Mouse (Mus musculus) CH12.LX (cell line): ENCODE data around the gene Ebf4. TPM values are rescaled to one million over a fixed set of nuclear protein-coding genes. Genes with fewer than 3 reads are reported as not detected.

ENCODE experiments used
- DNase-seq: peaks from one replicate; pipeline ENCODE4 v3.0.0-alpha.2; 2013; ENCODE audit errors: extremely low read depth
- H3K27ac ChIP-seq: 2 replicates; pipeline ENCODE4 v1.5.1; 2012; ENCODE audit warnings: low read depth, mild to moderate bottlenecking, control low read depth, moderate library complexity; ENCODE audit not compliant: insufficient read depth
- H3K27me3 ChIP-seq: replicated peaks from 2 replicates; pipeline ENCODE3; 2012; ENCODE audit warnings: inconsistent platforms
- H3K36me3 ChIP-seq, 2 experiments: replicated peaks in 1 of 2; 2 replicates each; pipeline versions ENCODE3 to v1.6.1; 2012; ENCODE audit warnings: inconsistent platforms in 1 of 2, low read length in 1 of 2, mild to moderate bottlenecking in 1 of 2, mixed read lengths in 1 of 2, moderate library complexity in 1 of 2; ENCODE audit not compliant: control insufficient read depth in 1 of 2, insufficient read depth in 1 of 2
- H3K4me1 ChIP-seq, 2 experiments: 2 replicates each; pipeline ENCODE4 v1.6.1; 2012; ENCODE audit warnings: inconsistent platforms in 1 of 2, moderate library complexity in 1 of 2; ENCODE audit not compliant: insufficient read depth in 2 of 2, control insufficient read depth in 1 of 2
- H3K4me2 ChIP-seq: 2 replicates; pipeline ENCODE4 v1.6.1; 2012; ENCODE audit warnings: low read depth, mild to moderate bottlenecking, control low read depth; ENCODE audit not compliant: poor library complexity, insufficient read depth, severe bottlenecking
- H3K4me3 ChIP-seq, 3 experiments: fragments of 150-350 bp in 1 of 3; sonication (generic) in 1 of 3; replicated peaks in 1 of 3; 2 replicates each; pipeline versions ENCODE3 to v1.5.1; 2011 to 2012; ENCODE audit warnings: low read depth in 2 of 3, low read length in 2 of 3, mild to moderate bottlenecking in 2 of 3, moderate library complexity in 2 of 3, control low read depth in 1 of 3, improper control_type of control experiment in 1 of 3, inconsistent platforms in 1 of 3, mixed read lengths in 1 of 3; ENCODE audit not compliant: poor library complexity in 1 of 3
- H3K79me2 ChIP-seq: replicated peaks from 2 replicates; pipeline ENCODE4 v1.6.1; 2012; ENCODE audit warnings: mild to moderate bottlenecking, moderate library complexity; ENCODE audit not compliant: control insufficient read depth, poor library complexity, insufficient read depth, severe bottlenecking; ENCODE audit errors: extremely low read depth
- H3K9ac ChIP-seq: 2 replicates; pipeline ENCODE4 v1.6.1; 2012; ENCODE audit warnings: low read depth, mild to moderate bottlenecking, control low read depth, moderate library complexity; ENCODE audit not compliant: insufficient read depth
- H3K9me3 ChIP-seq: replicated peaks from 2 replicates; pipeline ENCODE3; 2012; ENCODE audit warnings: low read length, inconsistent platforms, mixed read lengths
- BHLHE40 ChIP-seq: IDR thresholded peaks from 2 replicates; pipeline ENCODE4 v1.6.1; 2011; ENCODE audit warnings: mild to moderate bottlenecking, low read depth, low read length, improper control_type of control experiment
- CHD1 ChIP-seq: IDR thresholded peaks from 2 replicates; pipeline ENCODE4 v1.6.1; 2012; ENCODE audit warnings: low read depth, low read length, improper control_type of control experiment, inconsistent platforms
- CHD2 ChIP-seq: IDR thresholded peaks from 2 replicates; pipeline ENCODE4 v1.6.1; 2011; ENCODE audit warnings: low read length, improper control_type of control experiment
- CTCF ChIP-seq, 2 experiments: IDR thresholded peaks in 1 of 2; conservative IDR thresholded peaks in 1 of 2; 2 replicates each; pipeline ENCODE4 v1.5.1; 2011 to 2012; ENCODE audit warnings: low read depth in 2 of 2, low read length in 2 of 2, improper control_type of control experiment in 1 of 2, inconsistent platforms in 1 of 2, mild to moderate bottlenecking in 1 of 2, moderate library complexity in 1 of 2
- E2F4 ChIP-seq: IDR thresholded peaks from 2 replicates; pipeline ENCODE4 v1.6.1; 2011; ENCODE audit warnings: low read depth, low read length, improper control_type of control experiment; ENCODE audit not compliant: insufficient replicate concordance
- ELF1 ChIP-seq: IDR thresholded peaks from 2 replicates; pipeline ENCODE4 v1.6.1; 2014; ENCODE audit warnings: low read depth, mild to moderate bottlenecking, inconsistent platforms, low read length, improper control_type of control experiment
- ETS1 ChIP-seq: conservative IDR thresholded peaks from 2 replicates; pipeline ENCODE4 v1.6.1; 2012; ENCODE audit warnings: low read depth, mild to moderate bottlenecking, inconsistent platforms, low read length, improper control_type of control experiment, moderate library complexity
- GABPA ChIP-seq: IDR thresholded peaks from 2 replicates; pipeline ENCODE4 v1.6.1; 2012; ENCODE audit warnings: low read depth, low read length, improper control_type of control experiment, inconsistent platforms; ENCODE audit not compliant: insufficient replicate concordance
- HCFC1 ChIP-seq: IDR thresholded peaks from 2 replicates; pipeline ENCODE4 v1.6.1; 2012; ENCODE audit warnings: low read depth, mild to moderate bottlenecking, inconsistent platforms, low read length, improper control_type of control experiment
- JUN ChIP-seq: IDR thresholded peaks from 2 replicates; pipeline ENCODE4 v1.6.1; 2011; ENCODE audit warnings: low read depth, mild to moderate bottlenecking, low read length, improper control_type of control experiment, moderate library complexity; ENCODE audit not compliant: insufficient read depth
- JUND ChIP-seq: conservative IDR thresholded peaks from 2 replicates; pipeline ENCODE4 v1.6.1; 2011; ENCODE audit warnings: low read depth, low read length, improper control_type of control experiment
- MAX ChIP-seq: IDR thresholded peaks from 2 replicates; pipeline ENCODE4 v1.6.1; 2011; ENCODE audit warnings: low read length, improper control_type of control experiment
- MEF2A ChIP-seq: IDR thresholded peaks from 2 replicates; pipeline ENCODE4 v1.6.1; 2014; ENCODE audit warnings: low read depth, mild to moderate bottlenecking, inconsistent platforms, low read length, improper control_type of control experiment, borderline replicate concordance
- MXI1 ChIP-seq: IDR thresholded peaks from 2 replicates; pipeline ENCODE4 v1.6.1; 2011; ENCODE audit warnings: mild to moderate bottlenecking, low read depth, low read length, improper control_type of control experiment
- NRF1 ChIP-seq: IDR thresholded peaks from 2 replicates; pipeline ENCODE4 v1.6.1; 2014; ENCODE audit warnings: low read depth, mild to moderate bottlenecking, inconsistent platforms, low read length, improper control_type of control experiment, moderate library complexity
- PAX5 ChIP-seq: IDR thresholded peaks from 2 replicates; pipeline ENCODE4 v1.6.1; 2012; ENCODE audit warnings: low read length, inconsistent platforms, mixed read lengths
- POLR2A ChIP-seq: IDR thresholded peaks from 2 replicates; pipeline ENCODE4 v1.6.1; 2011; ENCODE audit warnings: low read depth, mild to moderate bottlenecking, improper control_type of control experiment, low read length
- RAD21 ChIP-seq: IDR thresholded peaks from 2 replicates; pipeline ENCODE4 v1.6.1; 2011; ENCODE audit warnings: low read depth, mild to moderate bottlenecking, low read length, improper control_type of control experiment, moderate library complexity
- SIN3A ChIP-seq: IDR thresholded peaks from 2 replicates; pipeline ENCODE4 v1.6.1; 2012; ENCODE audit warnings: low read length, improper control_type of control experiment, inconsistent platforms
- SMC3 ChIP-seq: IDR thresholded peaks from 2 replicates; pipeline ENCODE4 v1.6.1; 2011; ENCODE audit warnings: low read depth, low read length, improper control_type of control experiment
- TBP ChIP-seq: conservative IDR thresholded peaks from 2 replicates; pipeline ENCODE4 v1.6.1; 2011; ENCODE audit warnings: low read depth, low read length, improper control_type of control experiment
- TCF12 ChIP-seq: IDR thresholded peaks from 2 replicates; pipeline ENCODE4 v1.6.1; 2014; ENCODE audit warnings: low read depth, mild to moderate bottlenecking, inconsistent platforms, low read length, improper control_type of control experiment
- UBTF ChIP-seq: IDR thresholded peaks from 2 replicates; pipeline ENCODE4 v1.6.1; 2012; ENCODE audit warnings: low read depth, mild to moderate bottlenecking, inconsistent platforms, low read length, improper control_type of control experiment, moderate library complexity
- USF1 ChIP-seq: IDR thresholded peaks from 2 replicates; pipeline ENCODE4 v1.6.1; 2014; ENCODE audit warnings: low read depth, mild to moderate bottlenecking, inconsistent platforms, low read length, improper control_type of control experiment
- USF2 ChIP-seq: conservative IDR thresholded peaks from 2 replicates; pipeline ENCODE4 v1.6.1; 2011; ENCODE audit warnings: low read depth, low read length, improper control_type of control experiment
- ZKSCAN1 ChIP-seq: IDR thresholded peaks from 2 replicates; pipeline ENCODE4 v1.6.1; 2012; ENCODE audit warnings: low read depth, inconsistent platforms, low read length, improper control_type of control experiment, borderline replicate concordance
- ZNF384 ChIP-seq: IDR thresholded peaks from 2 replicates; pipeline ENCODE4 v1.6.1; 2012; ENCODE audit warnings: low read depth, low read length, improper control_type of control experiment, inconsistent platforms
- dilution Hi-C: fragments of 300-500 bp; cut with MboI; formaldehyde crosslinking; loops from 2 replicates; pipeline ENCODE4 v1.14.3; 2020; ENCODE audit warnings: low sequenced_read_pairs; ENCODE audit not compliant: extremely low pct_unique_long_range_greater_than_20kb, extremely low pct_ligation_motif_present
- in situ Hi-C: fragments of 300-500 bp; cut with MboI; formaldehyde crosslinking; loops from 3 replicates; pipeline ENCODE4 v1.14.3; 2019; ENCODE audit warnings: low sequenced_read_pairs, low pct_ligation_motif_present, low pct_unique_long_range_greater_than_20kb, mixed read lengths
- polyA plus RNA-seq: library from polyadenylated mRNA; unstranded; fragments of >175 nt; gene quantifications from 2 replicates; pipeline ENCODE4 v1.2.1, GENCODE M21; 2012; ENCODE audit warnings: low read depth; ENCODE audit not compliant: insufficient read length
- total RNA-seq, 2 experiments: library from RNA; depleted of rRNA; stranded (reverse); fragments of 300-350 nt in 1 of 2; fragments of >200 nt in 1 of 2; gene quantifications; 2 replicates each; pipeline ENCODE4 v1.2.3; 2012 to 2014

Ebf4 gene
- total and polyA plus RNA-seq, 3 experiments: 0.13 TPM; not detected in 2

DNA sequence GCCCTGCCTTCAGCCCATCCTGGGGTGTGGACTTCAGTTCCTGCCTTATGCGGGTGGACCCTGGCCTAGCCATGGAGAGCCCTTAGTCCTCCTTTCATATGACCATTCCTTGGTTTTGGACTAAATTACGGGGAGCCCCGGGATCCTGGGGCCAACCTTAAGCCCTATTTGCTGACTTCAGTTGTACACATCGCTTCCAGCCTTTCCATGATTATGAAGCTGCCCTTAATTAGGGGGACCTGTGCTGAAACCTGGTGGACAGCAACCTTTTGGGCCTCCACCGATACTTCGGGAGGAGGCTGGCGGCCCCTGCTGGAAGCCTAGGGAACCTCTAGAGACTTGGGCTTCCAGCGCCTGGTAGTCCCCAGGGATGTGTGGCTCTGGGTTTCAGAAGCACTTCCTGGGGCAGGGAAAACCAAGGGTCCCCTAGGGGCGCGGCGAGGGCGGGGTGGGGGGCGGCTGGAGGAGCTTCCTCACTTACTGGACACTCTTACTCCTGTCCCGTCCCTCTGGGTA lies 67.6 kb downstream of the Ebf4 start:
- dilution Hi-C loops: no loop called here
- no peak overlapping the region for H3K9ac ChIP-seq
- no peak overlapping the region for H3K4me3 ChIP-seq
- H3K36me3 ChIP-seq: no peaks in the 10 kb centered on the region
- H3K9me3 ChIP-seq: peaks cover 2% of the 10 kb centered on the region
- DNase-seq: peak; percentile 51
- H3K27me3 ChIP-seq: peaks cover 56% of the 10 kb centered on the region
- H3K79me2 ChIP-seq: no peaks in the 10 kb centered on the region
- no peak for TF ChIP-seq PAX5
- no peak for TF ChIP-seq BHLHE40
- no peak for TF ChIP-seq HCFC1
- TF ChIP-seq ETS1: no peak
- TF ChIP-seq ZNF384: no peak
- TF ChIP-seq POLR2A: no peak
- no peak for TF ChIP-seq MAX
- TF ChIP-seq USF2: no peak
- no peak for TF ChIP-seq MXI1
- TF ChIP-seq JUN: no peak
- no peak for TF ChIP-seq ELF1
- TF ChIP-seq USF1: no peak
- no peak for TF ChIP-seq SIN3A
- no peak for TF ChIP-seq MEF2A
- TF ChIP-seq NRF1: no peak
- peak; percentile 69 for TF ChIP-seq RAD21
- no peak for TF ChIP-seq TBP
- no peak for TF ChIP-seq UBTF
- TF ChIP-seq CHD2: no peak
- no peak for TF ChIP-seq JUND
- no peak for TF ChIP-seq E2F4
- no peak for TF ChIP-seq TCF12
- TF ChIP-seq GABPA: no peak
- no peak for TF ChIP-seq CHD1
- TF ChIP-seq SMC3: peak; percentile 63
- no peak for TF ChIP-seq ZKSCAN1
- peak; percentile 16 to 73; a peak in 2 of 4 replicates for TF ChIP-seq CTCF (conservative IDR thresholded peaks at IDR 0.05 in 1 of 2, IDR thresholded peaks at IDR 0.05 in 1 of 2; ENCODE audit: low read depth in 2 of 2, low read length in 2 of 2)
- no peak overlapping the region for H3K27ac ChIP-seq
- H3K4me2 ChIP-seq: no peak overlapping the region
- in situ Hi-C loops: loop anchor here (10.0 kb wide), 1 partner anchor 68 kb away; the partner anchor contains the start of gene Ebf4
- H3K4me1 ChIP-seq: peaks cover 0 to 21% of the 10 kb centered on the region in 2 experiments; a peak in 3 of 4 replicates
